Mouse (Mus musculus) left cerebral cortex, postnatal 14 days (tissue): Measurements from ENCODE around the gene Armh2. TPM values are rescaled to one million over a fixed set of nuclear protein-coding genes. Genes with fewer than 3 reads are reported as not detected.

Source experiments
- DNase-seq, 2 experiments: peaks; one replicate each; pipeline ENCODE4 v3.0.0; 2021 to 2022; ENCODE audit warnings: low spot score in 2 of 2, mixed read lengths in 1 of 2
- intact Hi-C: fragments of 180-260 bp; cut with DNase I; formaldehyde crosslinking; loops from one replicate; pipeline ENCODE4 v1.15.1; 2025
- long read RNA-seq, 2 experiments: library from polyadenylated mRNA; stranded (forward); transcript quantifications; one replicate each; pipeline ENCODE4 v2.0.0; 2021
- total RNA-seq, 2 experiments: library from RNA; stranded (reverse); gene quantifications; 2 replicates each; pipeline ENCODE4 v1.2.3; 2021

Armh2 gene
- under 1 TPM in 1 of 2 experiments, not detected in 1; 0.40 TPM for total RNA-seq
- long read RNA-seq, experiment 1: 0 reads
- long read RNA-seq, experiment 2: 0 reads

GRCm38 (mm10) chr13:24741028-24741427, at the start of gene Armh2:
Armh2 (plus strand) TSS chr13:24741232.
- DNase-seq: no peak
- intact Hi-C loops: no loop called here

GRCm38 (mm10) chr13:24693312-24693711, 47.7 kb upstream of the Armh2 start:
- no peak for DNase-seq
- intact Hi-C loops: no loop called here

GRCm38 (mm10) chr13:24698746-24699145, 42.3 kb upstream of the Armh2 start:
- intact Hi-C loops: no loop called here
- no peak for DNase-seq

GRCm38 (mm10) chr13:24702128-24702527, 38.9 kb upstream of the Armh2 start:
- DNase-seq: no peak
- intact Hi-C loops: no loop called here

GRCm38 (mm10) chr13:24709656-24710396, 31.2 kb upstream of the Armh2 start:
- no peak for DNase-seq
- intact Hi-C loops: no loop called here

- no peak for DNase-seq
Measured at GRCm38 (mm10) chr13:24710968-24711367, 30.1 kb upstream of the Armh2 start.

GRCm38 (mm10) chr13:24712581-24713130, 28.4 kb upstream of the Armh2 start:
- no peak for DNase-seq
- intact Hi-C loops: no loop called here

More at GRCm38 (mm10) chr13:24710968-24711367, 30.1 kb upstream of the Armh2 start:
- intact Hi-C loops: no loop called here

- peak; percentile 93 to 94 for DNase-seq
- intact Hi-C loops: no loop called here
Measured at GRCm38 (mm10) chr13:24713434-24714000, 27.5 kb upstream of the Armh2 start.

GRCm38 (mm10) chr13:24714360-24714885, 26.6 kb upstream of the Armh2 start:
- intact Hi-C loops: no loop called here
- no peak for DNase-seq

- no peak for DNase-seq
- intact Hi-C loops: no loop called here
Measured at GRCm38 (mm10) chr13:24715601-24716000, 25.4 kb upstream of the Armh2 start.

GRCm38 (mm10) chr13:24716441-24716840, 24.6 kb upstream of the Armh2 start:
- intact Hi-C loops: no loop called here
- DNase-seq: no peak

GRCm38 (mm10) chr13:24717677-24718076, 23.4 kb upstream of the Armh2 start:
- intact Hi-C loops: no loop called here
- no peak for DNase-seq

GRCm38 (mm10) chr13:24721502-24721901, 19.5 kb upstream of the Armh2 start:
- intact Hi-C loops: no loop called here
- DNase-seq: no peak

- no peak for DNase-seq
- intact Hi-C loops: no loop called here
Measured at GRCm38 (mm10) chr13:24723699-24724394, 17.2 kb upstream of the Armh2 start.

- intact Hi-C loops: no loop called here
Measured at GRCm38 (mm10) chr13:24724395-24724759, 16.7 kb upstream of the Armh2 start.

GRCm38 (mm10) chr13:24729128-24729527, 11.9 kb upstream of the Armh2 start:
- DNase-seq: peak in 1 of 2 experiments; percentile 52
- intact Hi-C loops: no loop called here

More at GRCm38 (mm10) chr13:24724395-24724759, 16.7 kb upstream of the Armh2 start:
- no peak for DNase-seq

- no peak for DNase-seq
- intact Hi-C loops: no loop called here
Measured at GRCm38 (mm10) chr13:24734502-24734901, 6.5 kb upstream of the Armh2 start.

- intact Hi-C loops: no loop called here
- no peak for DNase-seq
Measured at GRCm38 (mm10) chr13:24735608-24736131, 5.4 kb upstream of the Armh2 start.

GRCm38 (mm10) chr13:24747823-24748222, 6.8 kb downstream of the Armh2 start:
- DNase-seq: no peak
- intact Hi-C loops: no loop called here

GRCm38 (mm10) chr13:24750807-24751206, 9.8 kb downstream of the Armh2 start:
- intact Hi-C loops: no loop called here
- no peak for DNase-seq
